Mouse (Mus musculus): ENCODE data around the gene Krba1.

The Krba1 gene

DNA sequence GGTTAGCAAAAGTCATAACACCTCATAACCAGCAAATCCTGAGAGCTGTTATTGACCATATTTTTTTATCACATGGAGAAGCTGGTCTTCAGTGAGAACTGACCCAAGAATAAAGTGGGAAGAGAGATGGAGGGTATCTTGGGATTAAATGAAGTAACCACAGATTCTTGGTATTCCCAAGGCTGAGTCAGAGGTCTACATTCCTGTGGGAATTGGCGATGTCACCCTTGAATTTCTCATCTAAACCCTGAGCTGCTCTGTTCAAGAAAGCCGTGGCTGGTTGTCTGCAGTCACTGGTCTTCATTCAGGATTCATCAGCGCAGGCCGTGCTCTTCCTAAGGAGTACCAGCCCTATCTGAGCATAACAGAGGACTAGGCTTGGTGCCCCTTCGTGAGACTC is 31.6 kb downstream of the Krba1 start:
- no peak for DNase-seq (ENCODE audit: low spot score)

DNA sequence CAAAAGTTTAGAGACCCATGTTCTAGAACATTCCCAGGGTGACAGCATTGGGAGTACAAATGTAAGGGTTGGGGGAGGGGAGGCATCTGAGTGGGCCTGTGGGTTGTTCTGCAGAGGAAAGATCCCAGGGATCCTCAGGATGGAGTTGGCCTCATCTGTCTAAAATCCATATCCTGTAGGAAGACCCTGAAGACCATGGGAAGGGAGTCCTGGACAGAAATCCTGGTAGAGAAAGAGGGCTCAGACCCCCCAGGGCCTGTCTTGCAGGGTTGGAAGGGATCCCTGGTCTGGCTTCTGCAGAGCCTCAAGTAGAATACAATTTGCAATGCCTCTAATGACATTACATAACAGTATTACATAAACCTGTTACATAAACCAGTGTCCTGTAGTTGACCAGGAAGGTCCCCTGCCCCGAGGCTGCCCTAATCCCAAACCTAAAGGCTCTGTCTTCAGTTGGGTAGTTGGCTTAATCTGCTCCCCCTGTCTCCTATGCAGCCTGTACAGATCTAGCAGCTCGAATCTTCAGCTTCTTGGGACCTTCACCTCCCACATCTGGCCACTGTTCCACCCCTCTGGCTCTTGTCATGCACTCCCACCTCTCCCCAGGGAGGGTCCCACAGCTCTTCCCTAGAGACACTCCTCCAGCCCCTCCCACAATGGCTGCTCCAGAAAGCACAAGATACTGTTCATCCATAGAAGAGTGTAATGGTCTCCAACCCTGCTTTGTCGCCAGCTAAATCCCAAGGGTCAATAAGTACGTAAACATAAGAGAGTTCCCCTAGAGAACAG is 33.6 kb downstream of the Krba1 start:
- no peak for DNase-seq (ENCODE audit: low spot score)

DNA sequence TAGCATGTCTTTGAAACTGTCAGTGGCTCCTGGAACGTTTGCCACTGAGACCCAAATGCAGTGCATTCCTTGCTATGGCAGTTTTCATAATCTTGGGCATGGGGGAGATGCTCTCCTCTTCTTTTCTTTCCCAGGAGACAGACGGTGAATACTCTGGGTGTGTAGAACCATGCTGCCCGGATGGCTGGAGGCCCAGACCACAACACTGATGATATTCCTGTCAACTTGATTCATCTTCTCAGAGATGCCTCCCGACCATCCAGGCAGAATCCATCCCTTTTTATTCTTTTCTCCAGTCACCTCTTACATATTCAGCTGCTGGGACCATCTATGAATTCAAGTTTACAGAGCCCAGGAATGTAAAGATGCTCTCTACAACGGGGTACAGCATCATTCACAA is 35.4 kb downstream of the Krba1 start:
- DNase-seq (ENCODE audit: low spot score), result no peak

DNA sequence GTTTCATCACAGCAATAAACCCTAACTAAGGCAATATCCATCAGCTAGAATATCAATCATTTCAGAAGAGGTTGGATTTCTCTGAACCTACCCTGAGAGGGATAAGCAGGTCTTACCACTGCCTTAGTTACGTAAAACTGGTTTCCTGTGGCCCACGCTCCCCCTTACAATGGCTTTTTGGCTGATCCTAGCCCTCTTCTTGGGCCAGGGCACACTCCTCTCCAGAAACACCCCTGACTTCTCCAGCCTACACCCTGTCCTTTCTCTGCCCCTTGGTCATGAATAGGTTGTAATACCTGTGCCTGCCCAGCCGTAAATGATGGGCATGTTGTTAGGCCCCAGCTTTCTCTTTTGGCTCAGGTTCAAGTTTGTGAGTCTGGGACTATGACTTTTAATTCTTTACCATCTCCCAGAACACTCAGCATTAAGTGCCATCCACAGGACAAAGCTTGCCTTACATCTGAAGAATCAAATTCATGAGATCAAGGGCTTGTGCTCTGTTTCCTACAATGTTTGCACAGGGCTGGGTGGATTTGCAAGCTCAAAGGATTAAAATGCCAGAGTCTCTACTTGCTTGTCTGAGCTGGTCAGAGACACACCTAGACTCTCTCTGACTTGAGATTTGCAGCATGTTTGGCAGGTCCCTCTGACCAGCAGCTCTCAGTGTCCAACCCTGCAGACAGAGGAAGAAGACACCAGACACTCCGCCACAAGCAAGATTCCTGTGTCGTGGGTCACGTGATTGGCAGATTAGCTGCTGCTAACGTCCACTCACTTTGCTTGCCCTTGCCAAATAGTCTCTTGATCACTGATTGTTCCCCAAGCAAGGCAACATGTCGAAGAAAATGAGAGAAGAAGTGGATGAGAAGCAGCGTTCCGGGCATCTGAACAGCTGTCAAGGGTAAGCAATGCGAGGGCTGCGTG is 37.8 kb downstream of the Krba1 start:
- no peak for DNase-seq (ENCODE audit: low spot score)

GRCm38 (mm10) chr6:48434651-48435050 is 39.3 kb downstream of the Krba1 start:
- no peak for DNase-seq (ENCODE audit: low spot score)

DNA sequence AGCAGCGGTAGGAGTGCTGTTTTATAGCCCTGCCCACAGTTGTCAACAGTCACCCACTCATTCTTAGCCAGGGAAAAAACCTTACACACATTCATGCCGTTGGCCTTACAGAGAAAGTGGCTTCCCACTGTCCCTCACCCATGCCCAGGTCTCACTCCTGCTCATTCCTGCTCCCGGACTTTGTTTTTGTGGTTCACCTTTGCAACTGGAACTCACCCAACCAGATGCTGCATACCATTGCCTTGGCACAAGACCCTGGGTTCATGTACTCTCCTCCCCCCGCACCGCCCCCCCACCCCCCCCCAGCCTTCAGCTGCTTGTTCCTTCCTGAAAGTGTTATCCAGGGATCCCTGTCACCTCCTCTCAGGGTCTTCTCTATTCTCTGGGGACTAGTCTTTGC is 39.7 kb downstream of the Krba1 start:
- DNase-seq (ENCODE audit: low spot score), result no peak

- no peak for DNase-seq (ENCODE audit: low spot score)
Measured at GRCm38 (mm10) chr6:48435706-48436349, 40.4 kb downstream of the Krba1 start.

DNA sequence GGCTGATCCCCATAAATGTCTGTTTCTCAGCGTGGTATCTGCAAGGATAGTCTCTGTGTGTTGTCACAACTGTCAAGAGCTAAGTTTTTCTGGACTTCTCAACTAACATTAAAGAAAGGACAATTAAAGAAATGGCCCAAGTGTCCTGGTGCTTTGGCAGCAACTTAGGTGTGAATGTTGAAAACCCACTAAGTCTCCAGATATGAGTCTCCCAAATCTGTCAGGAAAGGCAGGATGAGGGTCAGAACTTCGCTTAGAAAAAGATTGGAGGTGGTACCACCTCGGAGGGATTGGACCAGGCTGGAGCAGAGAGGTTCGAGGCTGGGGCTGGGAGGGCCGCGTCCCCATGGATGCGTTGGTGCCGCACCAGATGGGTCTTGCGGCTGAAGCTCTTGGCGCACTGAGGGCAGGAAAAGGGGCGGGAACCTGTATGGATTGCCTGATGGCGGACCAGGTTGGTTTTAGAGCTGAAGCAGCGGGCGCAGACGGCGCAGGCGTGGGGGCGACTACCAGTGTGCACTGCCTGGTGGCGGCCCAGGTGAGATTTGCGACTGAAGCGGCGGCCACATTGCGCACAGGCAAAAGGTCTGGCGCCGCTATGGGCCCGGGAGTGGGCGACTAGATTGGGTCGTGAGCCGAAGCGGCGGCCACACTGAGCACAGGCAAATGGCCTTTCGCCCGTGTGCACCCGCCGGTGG is 42.4 kb downstream of the Krba1 start:
- no peak for DNase-seq (ENCODE audit: low spot score)

DNA sequence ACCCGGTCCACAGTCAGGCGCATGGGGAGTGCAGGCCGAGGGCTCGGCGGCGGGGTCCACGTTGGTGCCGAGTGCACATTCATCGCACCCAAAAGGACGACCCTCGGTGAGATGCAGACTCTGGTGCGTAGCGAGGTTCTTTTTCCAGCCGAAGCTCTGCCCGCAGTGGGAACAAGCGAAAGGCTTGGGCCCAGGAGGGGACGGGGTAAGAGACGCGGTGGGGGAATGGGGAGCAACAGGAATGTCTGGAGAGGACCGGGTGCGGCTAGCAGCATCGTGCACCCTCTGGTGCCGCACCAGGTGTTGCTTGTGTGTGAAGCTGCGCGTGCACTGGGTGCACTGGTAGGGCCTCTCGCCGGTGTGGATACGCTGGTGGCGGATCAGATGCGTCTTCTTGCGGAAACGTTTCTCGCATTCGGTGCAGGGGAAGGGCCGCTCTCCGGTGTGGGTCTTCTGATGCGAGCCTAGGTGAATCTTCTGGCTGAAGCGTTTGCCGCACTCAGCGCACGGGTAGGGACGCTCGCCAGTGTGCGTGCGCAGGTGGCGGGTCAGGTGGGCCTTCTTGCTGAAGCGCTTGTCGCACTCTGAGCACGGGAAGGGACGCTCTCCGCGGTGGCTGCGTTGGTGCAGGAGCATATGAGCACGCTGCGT is 43.2 kb downstream of the Krba1 start:
- DNase-seq (ENCODE audit: low spot score), result no peak

- no peak for DNase-seq (ENCODE audit: low spot score)
Measured at GRCm38 (mm10) chr6:48439654-48440053, 44.3 kb downstream of the Krba1 start.

DNA sequence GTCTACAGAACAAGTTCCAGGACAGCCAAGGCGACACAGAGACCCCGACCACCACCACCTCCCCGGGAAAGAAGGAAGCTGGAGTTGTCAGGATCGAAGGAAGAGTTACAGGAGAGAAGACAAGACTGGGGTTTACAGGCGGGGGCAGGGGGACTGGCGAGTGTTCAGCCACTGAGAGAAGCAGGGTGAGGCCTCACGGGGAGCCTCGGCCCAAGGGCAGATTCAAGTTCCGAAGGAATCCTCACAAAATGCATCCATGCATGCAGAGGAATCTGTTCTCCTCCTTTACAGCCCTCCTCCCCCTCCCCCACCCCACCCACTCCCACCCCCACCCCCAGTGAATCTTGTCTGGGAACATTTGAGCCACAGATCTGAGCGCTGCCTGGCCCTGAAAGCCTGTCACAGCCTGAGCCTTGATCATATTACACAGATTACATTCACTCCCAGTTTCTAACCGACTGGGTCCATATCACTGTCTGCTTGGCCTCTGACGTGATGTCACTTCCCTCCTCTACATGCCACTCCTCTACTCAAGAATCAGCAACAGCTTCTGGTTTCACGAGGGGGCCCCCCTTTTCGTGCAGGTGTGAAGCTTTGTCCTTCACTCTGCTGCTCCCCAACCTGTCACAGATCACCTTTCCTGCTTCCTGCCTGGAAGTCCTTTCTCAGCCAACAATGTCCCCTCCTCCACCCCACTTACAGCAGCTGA is 45.1 kb downstream of the Krba1 start:
- no peak for DNase-seq (ENCODE audit: low spot score)

GRCm38 (mm10) chr6:48443592-48444309 is 48.4 kb downstream of the Krba1 start:
- peak; percentile 70 for DNase-seq (ENCODE audit: low spot score)

GRCm38 (mm10) chr6:48444310-48445180 is 49.2 kb downstream of the Krba1 start:
- DNase-seq (ENCODE audit: low spot score), result no peak

GRCm38 (mm10) chr6:48445181-48446101 is 50.1 kb downstream of the Krba1 start, which contains the start of gene Zfp467:
Gene Zfp467 (minus strand): TSS chr6:48445825.
- no peak for DNase-seq (ENCODE audit: low spot score)

DNA sequence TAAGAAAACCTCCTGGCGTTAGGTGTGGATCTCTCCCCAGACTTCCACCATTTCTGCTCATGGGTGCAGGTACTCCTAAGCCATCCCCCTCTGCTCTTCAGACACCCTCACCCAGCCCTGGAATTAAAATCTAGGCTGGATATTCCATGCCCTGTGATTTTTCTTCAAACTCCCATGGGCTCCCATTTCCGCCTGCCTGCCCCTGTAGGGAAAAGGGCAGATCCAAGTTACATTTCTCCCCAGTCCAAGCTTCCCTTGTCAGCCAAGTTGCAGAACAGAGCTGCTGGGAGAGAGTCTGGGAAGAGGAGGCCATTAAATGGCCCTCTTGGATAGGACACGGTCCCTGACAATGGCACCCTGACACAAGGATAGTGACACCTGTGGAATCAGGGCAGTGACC is 50.9 kb downstream of the Krba1 start:
- DNase-seq (ENCODE audit: low spot score), result no peak

DNA sequence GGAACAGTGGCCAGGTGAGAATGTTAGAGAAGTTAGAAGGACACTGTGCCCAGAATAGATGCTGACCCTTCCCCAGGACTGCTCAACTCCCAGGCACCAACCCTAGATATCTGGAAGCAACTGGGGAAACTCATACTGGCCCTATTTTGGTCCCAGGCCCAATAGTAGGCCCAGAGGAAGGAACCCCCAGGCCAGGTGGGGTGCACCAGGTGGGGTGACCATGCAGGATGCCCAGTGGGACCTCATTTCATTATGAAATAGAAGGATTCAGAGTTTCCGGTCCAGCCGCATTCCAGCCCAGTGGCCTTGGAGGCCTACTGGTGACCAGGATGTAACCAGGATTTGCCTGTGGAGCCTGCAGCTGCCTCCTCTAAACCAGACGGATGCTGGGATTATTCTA is 51.5 kb downstream of the Krba1 start:
- DNase-seq (ENCODE audit: low spot score), result no peak

GRCm38 (mm10) chr6:48447929-48448328 is 52.5 kb downstream of the Krba1 start, which contains the start of gene Sspo:
Gene Sspo (plus strand): TSS chr6:48448229.
- no peak for DNase-seq (ENCODE audit: low spot score)

DNA sequence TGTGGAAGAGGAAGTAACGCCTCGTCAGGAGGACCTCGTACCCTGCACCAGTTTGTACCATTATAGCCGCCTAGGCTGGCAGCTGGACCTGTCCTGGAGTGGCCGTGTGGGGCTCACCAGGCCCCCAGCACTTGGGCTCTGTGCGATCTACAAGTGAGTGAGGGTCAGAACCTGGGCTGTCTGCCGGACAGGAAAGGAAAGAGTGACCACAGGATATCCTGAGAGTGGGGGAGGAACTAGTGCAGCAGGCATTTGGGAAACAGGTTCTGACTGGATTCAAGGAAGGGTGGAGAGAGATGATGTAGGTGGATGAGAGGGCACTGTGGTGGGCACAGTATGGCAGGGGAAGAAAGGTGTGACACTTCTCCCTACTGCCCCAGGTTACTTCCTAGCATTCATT is 53.1 kb downstream of the Krba1 start:
- no peak for DNase-seq (ENCODE audit: low spot score)

Measured in spleen, adult 12 weeks (tissue).